Mouse (Mus musculus) liver, adult 2 months (tissue): ENCODE data around the gene Aim2. TPM values are rescaled to one million over a fixed set of nuclear protein-coding genes. Genes with fewer than 3 reads are reported as not detected.
A peak's percentile ranks its signal among the peaks of the same experiment; 100 is the strongest.

Source experiments
- DNase-seq: peaks from one replicate; pipeline ENCODE4 v3.0.0-alpha.2; 2011; ENCODE audit warnings: low read depth, low spot score; ENCODE audit errors: extremely low read depth
- H3K27ac ChIP-seq: fragments of 200-500 bp; replicated peaks from 2 replicates; pipeline ENCODE4 v1.5.1; 2012; ENCODE audit warnings: low read depth, mild to moderate bottlenecking, control low read depth, inconsistent platforms, low read length; ENCODE audit not compliant: insufficient read depth
- H3K27me3 ChIP-seq: fragments of 200-500 bp; 2 replicates; pipeline ENCODE4 v1.6.1; 2012; ENCODE audit warnings: mild to moderate bottlenecking, moderate library complexity, low read length, inconsistent platforms; ENCODE audit not compliant: control insufficient read depth, insufficient read depth
- H3K36me3 ChIP-seq: fragments of 200-500 bp; 2 replicates; pipeline ENCODE4 v1.6.1; 2012; ENCODE audit warnings: low read length, inconsistent platforms; ENCODE audit not compliant: control insufficient read depth, insufficient read depth
- H3K4me1 ChIP-seq: fragments of 200-500 bp; 2 replicates; pipeline ENCODE4 v1.6.1; 2011; ENCODE audit warnings: low read length; ENCODE audit not compliant: control insufficient read depth, insufficient read depth
- H3K4me3 ChIP-seq: fragments of 200-500 bp; 2 replicates; pipeline ENCODE4 v1.5.1; 2011; ENCODE audit warnings: low read depth, mild to moderate bottlenecking, control low read depth, low read length, moderate library complexity; ENCODE audit not compliant: insufficient read depth
- H3K79me2 ChIP-seq: fragments of 200-500 bp; 2 replicates; pipeline ENCODE4 v1.6.1; 2012; ENCODE audit warnings: inconsistent platforms, mild to moderate bottlenecking, low read length, moderate library complexity; ENCODE audit not compliant: control insufficient read depth, insufficient read depth
- H3K9ac ChIP-seq: fragments of 200-500 bp; 2 replicates; pipeline ENCODE4 v1.6.1; 2012; ENCODE audit warnings: low read depth, mild to moderate bottlenecking, control low read depth, inconsistent platforms, low read length
- CTCF ChIP-seq: fragments of 200-500 bp; IDR thresholded peaks from 2 replicates; pipeline ENCODE4 v1.5.1; 2011; ENCODE audit warnings: low read depth, low read length, control low read depth
- POLR2A ChIP-seq: fragments of 200-500 bp; IDR thresholded peaks from 2 replicates; pipeline ENCODE4 v1.6.1; 2011; ENCODE audit warnings: low read length, control low read depth; ENCODE audit not compliant: insufficient read depth; ENCODE audit errors: extremely low read depth
- WGBS: fragments of 180-500 bp; shearing (Covaris S2); methylation state at CpG from one replicate; pipeline ENCODE4 v1.1.7; 2018; 5-methylcytosine and 5-hydroxymethylcytosine counted together
- polyA plus RNA-seq: library from polyadenylated mRNA; depleted of rRNA; stranded (reverse); fragments of >200 nt; gene quantifications from 2 replicates; pipeline ENCODE4 v1.2.3, GENCODE M21; 2012
- total RNA-seq: library from RNA; depleted of rRNA; stranded (reverse); fragments of >200 nt; gene quantifications from 2 replicates; pipeline ENCODE4 v1.2.3, GENCODE M21; 2014

Aim2 gene
- total and polyA plus RNA-seq, 2 experiments: 0.44 to 3.0 TPM

DNA sequence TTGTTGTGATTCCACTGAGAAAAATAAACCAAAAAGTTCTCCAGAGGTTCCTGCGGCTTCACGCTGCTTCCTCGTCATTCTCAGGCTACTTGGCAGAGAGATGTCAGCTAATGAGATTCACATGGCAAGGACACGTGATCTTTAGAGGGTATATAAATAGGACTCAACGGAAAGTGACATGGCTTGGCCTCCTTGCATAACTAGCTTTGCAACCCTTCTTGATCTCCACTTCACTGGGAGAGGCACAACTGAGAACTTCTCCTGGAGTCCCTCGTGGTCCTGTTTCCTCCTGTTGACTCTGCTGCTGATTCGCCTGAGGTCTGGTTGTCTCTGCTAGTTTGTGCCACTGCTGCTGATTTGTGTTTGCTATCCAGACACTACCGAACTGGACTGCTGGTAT is 76.7 kb downstream of the Aim2 start:
- WGBS: 86% methylated on average over 8 of the region's 8 CpGs
- H3K36me3 ChIP-seq: no peaks in the 10 kb centered on the region
- no peaks in the 10 kb centered on the region for H3K4me1 ChIP-seq
- DNase-seq: peak; percentile 29
- H3K27me3 ChIP-seq: no peaks in the 10 kb centered on the region
- no peaks in the 10 kb centered on the region for H3K79me2 ChIP-seq
- no peak overlapping the region for H3K9ac ChIP-seq
- H3K27ac ChIP-seq: no peak overlapping the region
- TF ChIP-seq POLR2A (no peak), CTCF (no peak)
- H3K4me3 ChIP-seq: no peak overlapping the region

- no peaks in the 10 kb centered on the region for H3K27me3 ChIP-seq
- no peaks in the 10 kb centered on the region for H3K36me3 ChIP-seq
- no peak overlapping the region for H3K9ac ChIP-seq
- no peaks in the 10 kb centered on the region for H3K79me2 ChIP-seq
- no peak for DNase-seq
- no peaks in the 10 kb centered on the region for H3K4me1 ChIP-seq
- WGBS: 80% methylated on average over 5 of the region's 5 CpGs
- TF ChIP-seq CTCF (no peak), POLR2A (no peak)
- no peak overlapping the region for H3K27ac ChIP-seq
- H3K4me3 ChIP-seq: no peak overlapping the region
Measured at GRCm38 (mm10) chr1:173429995-173430699, 79.5 kb downstream of the Aim2 start.

DNA sequence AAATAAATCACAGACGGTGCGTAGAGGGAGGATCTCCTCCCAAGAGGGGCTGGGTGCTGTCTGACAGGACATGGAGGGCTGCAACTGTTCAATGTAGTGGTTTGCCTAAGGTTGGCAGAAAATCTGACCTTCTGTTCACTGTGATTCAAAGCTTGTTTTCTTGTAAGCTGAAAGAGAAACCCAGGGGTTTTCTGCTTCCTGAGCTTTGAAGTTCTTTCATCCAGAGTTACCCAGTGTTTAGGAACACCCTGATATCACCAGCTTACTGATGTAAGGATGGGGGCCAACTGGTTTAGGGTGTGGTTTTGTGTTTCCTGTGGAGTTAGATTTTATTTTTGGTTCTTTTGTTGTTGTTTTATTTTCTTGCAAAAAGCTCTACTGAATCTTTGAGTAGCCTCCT is 81.7 kb downstream of the Aim2 start:
- DNase-seq: no peak
- no peaks in the 10 kb centered on the region for H3K4me1 ChIP-seq
- H3K36me3 ChIP-seq: no peaks in the 10 kb centered on the region
- H3K79me2 ChIP-seq: no peaks in the 10 kb centered on the region
- no peak overlapping the region for H3K27ac ChIP-seq
- H3K9ac ChIP-seq: no peak overlapping the region
- H3K4me3 ChIP-seq: no peak overlapping the region
- TF ChIP-seq POLR2A (no peak), CTCF (no peak)
- H3K27me3 ChIP-seq: no peaks in the 10 kb centered on the region
- 95% methylated on average over 2 of the region's 2 CpGs for WGBS

DNA sequence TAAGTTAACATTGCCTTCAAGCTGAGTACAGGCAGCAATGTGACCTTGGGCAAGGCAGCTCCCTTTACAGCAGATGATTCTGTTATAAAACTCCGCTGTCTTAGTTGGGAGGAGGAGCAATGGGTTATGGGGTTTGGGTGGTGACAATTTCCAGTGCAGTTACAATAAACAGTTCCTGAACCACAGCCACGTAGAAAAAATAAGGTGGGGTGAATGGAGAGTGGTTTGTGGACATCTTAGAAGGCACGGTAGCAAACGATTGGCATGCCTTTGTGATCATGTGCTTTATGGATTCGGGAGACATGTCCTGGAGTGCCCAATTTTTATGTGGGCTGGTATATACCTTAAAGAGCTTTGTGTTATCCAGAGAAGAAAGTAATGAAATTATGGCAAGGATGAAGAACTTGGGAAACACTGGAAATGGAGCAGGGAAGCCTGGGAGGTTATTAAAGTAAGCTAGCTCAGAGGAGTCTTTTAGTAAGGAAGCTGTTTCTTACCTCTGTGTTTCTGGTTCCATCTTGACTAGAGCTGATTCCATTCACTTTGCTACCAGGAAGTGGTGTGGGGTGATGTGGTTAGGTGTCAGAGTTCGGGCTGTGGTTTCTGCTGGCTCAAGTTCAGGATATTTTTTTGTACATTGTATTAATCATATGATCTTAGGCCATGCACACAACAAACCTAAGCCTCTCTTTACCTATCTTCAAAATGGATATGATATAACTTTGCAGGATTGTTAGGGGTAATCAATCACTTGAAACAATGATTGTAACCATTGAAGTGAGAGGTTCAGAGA is 86.7 kb downstream of the Aim2 start:
- no peak for DNase-seq
- H3K9ac ChIP-seq: no peak overlapping the region
- H3K36me3 ChIP-seq: no peaks in the 10 kb centered on the region
- TF ChIP-seq CTCF (no peak), POLR2A (no peak)
- no peaks in the 10 kb centered on the region for H3K79me2 ChIP-seq
- H3K4me3 ChIP-seq: no peak overlapping the region
- H3K4me1 ChIP-seq: no peaks in the 10 kb centered on the region
- H3K27me3 ChIP-seq: no peaks in the 10 kb centered on the region
- H3K27ac ChIP-seq: no peak overlapping the region
- 76% methylated on average over 6 of the region's 6 CpGs for WGBS

DNA sequence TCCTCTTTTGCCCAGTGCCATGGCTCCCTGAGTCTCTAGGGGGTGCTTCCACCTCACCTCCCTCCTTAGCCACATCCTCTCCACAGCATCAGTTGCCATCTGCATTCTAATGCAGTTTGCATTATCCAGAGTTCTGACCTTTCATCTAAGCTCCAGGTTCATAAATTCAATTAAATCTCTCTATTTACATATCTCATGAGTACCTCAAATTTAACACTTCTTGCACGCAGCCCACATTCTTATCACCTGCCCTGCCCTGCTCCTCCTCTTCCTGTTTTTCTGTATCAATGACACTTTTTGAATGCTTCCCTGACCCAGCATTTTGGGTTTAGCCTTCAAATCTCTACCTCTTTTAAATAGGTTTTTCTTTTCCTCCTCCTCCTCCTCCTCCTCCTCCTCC is 90.0 kb downstream of the Aim2 start:
- H3K36me3 ChIP-seq: no peaks in the 10 kb centered on the region
- no peak overlapping the region for H3K27ac ChIP-seq
- 79% methylated on average over 1 of the region's 1 CpGs for WGBS

DNA sequence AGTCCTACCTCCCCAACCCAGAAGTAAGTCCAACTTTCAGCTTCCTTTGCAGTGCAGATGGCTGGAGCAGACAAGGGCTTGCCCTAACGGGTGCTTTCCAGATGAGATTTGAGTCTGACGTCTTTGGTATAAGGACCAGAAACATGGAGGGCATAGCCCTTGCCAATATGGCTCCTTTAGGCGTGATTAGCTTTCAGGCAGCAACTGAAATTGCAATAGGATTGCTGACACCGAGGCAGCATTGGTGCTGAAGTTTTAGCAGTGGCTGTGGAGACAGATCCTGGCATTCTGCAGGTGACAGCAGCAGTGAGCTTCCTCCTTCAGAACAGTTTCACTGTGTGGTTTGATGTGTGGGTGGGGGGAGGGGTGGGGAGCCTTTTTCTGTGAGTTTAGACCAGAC is 90.5 kb downstream of the Aim2 start:
- H3K27me3 ChIP-seq: no peaks in the 10 kb centered on the region
- no peaks in the 10 kb centered on the region for H3K4me1 ChIP-seq
- TF ChIP-seq POLR2A (no peak), CTCF (no peak)
- DNase-seq: no peak
- no peak overlapping the region for H3K27ac ChIP-seq
- H3K4me3 ChIP-seq: no peak overlapping the region
- no peaks in the 10 kb centered on the region for H3K79me2 ChIP-seq
- H3K36me3 ChIP-seq: no peaks in the 10 kb centered on the region
- no peak overlapping the region for H3K9ac ChIP-seq
- WGBS: 71% methylated on average over 4 of the region's 4 CpGs

More for the DNA sequence above, 90.0 kb downstream of the Aim2 start:
- DNase-seq: no peak
- TF ChIP-seq POLR2A: no peak
- TF ChIP-seq CTCF: no peak
- Histone ChIP-seq H3K27me3 (no peaks in the 10 kb centered on the region), H3K79me2 (no peaks in the 10 kb centered on the region), H3K4me3 (no peak overlapping the region), H3K4me1 (no peaks in the 10 kb centered on the region), H3K9ac (no peak overlapping the region)
